Mouse (Mus musculus): Measurements from ENCODE around the gene Tmprss4. TPM values are rescaled to one million over a fixed set of nuclear protein-coding genes. Genes with fewer than 3 reads are reported as not detected.

Tmprss4 gene
- polyA plus RNA-seq (2012; rRNA removed): 0.06 and 0.22 TPM in 2 replicates

GRCm38 (mm10) chr9:45203797-45204410 is at the start of gene Tmprss4:
Gene Tmprss4, minus strand, starts transcription at chr9:45204092.
- H3K4me3 ChIP-seq (ENCODE audit: control insufficient read depth, low read depth, low read length): no peak within 1 kb of the TSS
- H3K27ac ChIP-seq (ENCODE audit: control insufficient read depth, insufficient read depth, low read depth, low read length): no peak within 1 kb of the TSS
- no peaks in the 10 kb centered on the region for H3K27me3 ChIP-seq (ENCODE audit: control insufficient read depth, insufficient read depth, low read length)
- no peaks in the 10 kb centered on the region for H3K36me3 ChIP-seq (ENCODE audit: control insufficient read depth, insufficient read depth, low read length)
- TF ChIP-seq POLR2A (IDR thresholded peaks at IDR 0.05; ENCODE audit: control insufficient read depth, low read depth, low read length): no peak
- no peak for TF ChIP-seq CTCF (IDR thresholded peaks at IDR 0.05; ENCODE audit: control insufficient read depth, insufficient read depth, insufficient replicate concordance, low read depth, low read length)
- no peaks in the 10 kb centered on the region for H3K4me1 ChIP-seq (ENCODE audit: control insufficient read depth, insufficient read depth, low read length)

DNA sequence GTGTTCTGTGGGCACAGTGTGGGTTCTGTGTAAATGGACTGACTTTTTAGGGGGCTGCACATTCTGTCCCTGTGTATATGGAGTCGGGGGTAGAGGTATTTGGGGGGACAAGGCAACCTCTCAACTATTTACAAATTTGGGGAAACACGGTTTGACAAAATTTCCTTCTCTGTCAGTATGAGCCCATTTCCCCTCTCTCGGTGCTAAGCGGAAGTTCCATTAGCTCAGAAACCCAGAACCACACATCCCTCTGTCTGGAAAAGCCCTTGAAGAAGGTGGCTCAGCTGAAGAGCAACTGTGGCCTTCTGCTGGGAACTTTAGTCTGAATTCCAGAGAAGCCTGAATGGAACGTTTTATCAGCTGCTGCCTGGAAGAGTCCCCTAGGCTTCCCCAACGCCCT is 48.5 kb upstream of the Tmprss4 start:
- no peak overlapping the region for H3K27ac ChIP-seq (ENCODE audit: control insufficient read depth, insufficient read depth, low read depth, low read length)
- H3K27me3 ChIP-seq (ENCODE audit: control insufficient read depth, insufficient read depth, low read length): no peaks in the 10 kb centered on the region
- no peaks in the 10 kb centered on the region for H3K4me1 ChIP-seq (ENCODE audit: control insufficient read depth, insufficient read depth, low read length)
- H3K36me3 ChIP-seq (ENCODE audit: control insufficient read depth, insufficient read depth, low read length): no peaks in the 10 kb centered on the region
- TF ChIP-seq POLR2A (IDR thresholded peaks at IDR 0.05; ENCODE audit: control insufficient read depth, low read depth, low read length): no peak
- no peak for TF ChIP-seq CTCF (IDR thresholded peaks at IDR 0.05; ENCODE audit: control insufficient read depth, insufficient read depth, insufficient replicate concordance, low read depth, low read length)
- H3K4me3 ChIP-seq (ENCODE audit: control insufficient read depth, low read depth, low read length): no peak overlapping the region

GRCm38 (mm10) chr9:45251990-45252389 is 48.1 kb upstream of the Tmprss4 start:
- Histone ChIP-seq H3K27ac (ENCODE audit: control insufficient read depth, insufficient read depth, low read depth, low read length) (no peak overlapping the region), H3K36me3 (ENCODE audit: control insufficient read depth, insufficient read depth, low read length) (no peaks in the 10 kb centered on the region), H3K4me1 (ENCODE audit: control insufficient read depth, insufficient read depth, low read length) (no peaks in the 10 kb centered on the region), H3K4me3 (ENCODE audit: control insufficient read depth, low read depth, low read length) (no peak overlapping the region), H3K27me3 (ENCODE audit: control insufficient read depth, insufficient read depth, low read length) (no peaks in the 10 kb centered on the region)
- TF ChIP-seq CTCF (IDR thresholded peaks at IDR 0.05; ENCODE audit: control insufficient read depth, insufficient read depth, insufficient replicate concordance, low read depth, low read length): no peak
- no peak for TF ChIP-seq POLR2A (IDR thresholded peaks at IDR 0.05; ENCODE audit: control insufficient read depth, low read depth, low read length)

GRCm38 (mm10) chr9:45251281-45251680 is 47.4 kb upstream of the Tmprss4 start:
- TF ChIP-seq POLR2A (IDR thresholded peaks at IDR 0.05; ENCODE audit: control insufficient read depth, low read depth, low read length) (no peak), CTCF (IDR thresholded peaks at IDR 0.05; ENCODE audit: control insufficient read depth, insufficient read depth, insufficient replicate concordance, low read depth, low read length) (no peak)
- no peak overlapping the region for H3K27ac ChIP-seq (ENCODE audit: control insufficient read depth, insufficient read depth, low read depth, low read length)

GRCm38 (mm10) chr9:45250306-45250705 is 46.4 kb upstream of the Tmprss4 start:
- Histone ChIP-seq H3K27me3 (ENCODE audit: control insufficient read depth, insufficient read depth, low read length) (no peaks in the 10 kb centered on the region), H3K4me1 (ENCODE audit: control insufficient read depth, insufficient read depth, low read length) (no peaks in the 10 kb centered on the region), H3K36me3 (ENCODE audit: control insufficient read depth, insufficient read depth, low read length) (no peaks in the 10 kb centered on the region), H3K4me3 (ENCODE audit: control insufficient read depth, low read depth, low read length) (no peak overlapping the region), H3K27ac (ENCODE audit: control insufficient read depth, insufficient read depth, low read depth, low read length) (no peak overlapping the region)
- TF ChIP-seq POLR2A (IDR thresholded peaks at IDR 0.05; ENCODE audit: control insufficient read depth, low read depth, low read length) (no peak), CTCF (IDR thresholded peaks at IDR 0.05; ENCODE audit: control insufficient read depth, insufficient read depth, insufficient replicate concordance, low read depth, low read length) (no peak)

More at GRCm38 (mm10) chr9:45251281-45251680, 47.4 kb upstream of the Tmprss4 start:
- H3K4me3 ChIP-seq (ENCODE audit: control insufficient read depth, low read depth, low read length): no peak overlapping the region
- no peaks in the 10 kb centered on the region for H3K4me1 ChIP-seq (ENCODE audit: control insufficient read depth, insufficient read depth, low read length)
- H3K36me3 ChIP-seq (ENCODE audit: control insufficient read depth, insufficient read depth, low read length): no peaks in the 10 kb centered on the region
- no peaks in the 10 kb centered on the region for H3K27me3 ChIP-seq (ENCODE audit: control insufficient read depth, insufficient read depth, low read length)

DNA sequence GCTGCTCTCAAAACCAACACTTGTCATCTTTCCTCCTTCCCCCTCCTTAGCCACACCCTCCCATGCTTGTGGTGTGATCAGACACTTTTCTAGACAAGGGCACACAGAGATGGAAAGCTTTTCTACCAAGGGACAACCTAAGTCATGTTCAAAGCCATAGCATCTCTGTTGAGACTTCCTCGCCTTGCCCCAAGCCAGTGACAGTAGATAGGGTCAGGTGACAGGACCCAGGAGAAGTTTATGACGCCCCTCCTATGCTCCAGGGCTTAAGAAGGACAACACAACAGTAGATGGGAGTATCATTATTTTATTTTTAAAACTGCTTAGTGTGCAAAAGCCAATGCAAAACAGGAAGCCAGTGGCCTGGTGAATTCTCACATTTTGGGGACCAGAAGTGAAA is 43.6 kb upstream of the Tmprss4 start:
- Histone ChIP-seq H3K27ac (ENCODE audit: control insufficient read depth, insufficient read depth, low read depth, low read length) (no peak overlapping the region), H3K4me3 (ENCODE audit: control insufficient read depth, low read depth, low read length) (no peak overlapping the region), H3K27me3 (ENCODE audit: control insufficient read depth, insufficient read depth, low read length) (no peaks in the 10 kb centered on the region), H3K36me3 (ENCODE audit: control insufficient read depth, insufficient read depth, low read length) (no peaks in the 10 kb centered on the region), H3K4me1 (ENCODE audit: control insufficient read depth, insufficient read depth, low read length) (no peaks in the 10 kb centered on the region)
- TF ChIP-seq CTCF (IDR thresholded peaks at IDR 0.05; ENCODE audit: control insufficient read depth, insufficient read depth, insufficient replicate concordance, low read depth, low read length): no peak
- no peak for TF ChIP-seq POLR2A (IDR thresholded peaks at IDR 0.05; ENCODE audit: control insufficient read depth, low read depth, low read length)

GRCm38 (mm10) chr9:45246060-45246459 is 42.2 kb upstream of the Tmprss4 start:
- TF ChIP-seq CTCF (IDR thresholded peaks at IDR 0.05; ENCODE audit: control insufficient read depth, insufficient read depth, insufficient replicate concordance, low read depth, low read length): no peak
- TF ChIP-seq POLR2A (IDR thresholded peaks at IDR 0.05; ENCODE audit: control insufficient read depth, low read depth, low read length): no peak
- Histone ChIP-seq H3K4me1 (ENCODE audit: control insufficient read depth, insufficient read depth, low read length) (no peaks in the 10 kb centered on the region), H3K36me3 (ENCODE audit: control insufficient read depth, insufficient read depth, low read length) (no peaks in the 10 kb centered on the region)

More at GRCm38 (mm10) chr9:45246060-45246459, 42.2 kb upstream of the Tmprss4 start:
- Histone ChIP-seq H3K27ac (ENCODE audit: control insufficient read depth, insufficient read depth, low read depth, low read length) (no peak overlapping the region), H3K4me3 (ENCODE audit: control insufficient read depth, low read depth, low read length) (no peak overlapping the region), H3K27me3 (ENCODE audit: control insufficient read depth, insufficient read depth, low read length) (no peaks in the 10 kb centered on the region)

Measured in testis, adult 2 months (tissue).